Mouse (Mus musculus) stomach, embryonic 14.5 days (tissue): Measurements from ENCODE around the gene Podn. TPM values are rescaled to one million over a fixed set of nuclear protein-coding genes. Genes with fewer than 3 reads are reported as not detected.

Source experiments
- ATAC-seq: fragments of 200-750 bp; cut with Nextera tagmentation; 2 replicates; pipeline ENCODE4 v1.8.0; 2017; ENCODE audit warnings: low read depth, moderate TSS enrichment; ENCODE audit not compliant: insufficient number of reproducible peaks, insufficient read depth, low FRiP score
- H3K27ac ChIP-seq: fragments of 300-500 bp; sonication (generic); 2 replicates; pipeline ENCODE4 v1.5.1; 2014; ENCODE audit warnings: mild to moderate bottlenecking, low read length, moderate library complexity, mixed read lengths
- H3K27me3 ChIP-seq: fragments of 300-500 bp; sonication (generic); 2 replicates; pipeline ENCODE4 v1.6.1; 2014; ENCODE audit warnings: low read length, control low read depth, mixed read lengths; ENCODE audit not compliant: control insufficient read depth, insufficient read depth
- H3K36me3 ChIP-seq: fragments of 300-500 bp; sonication (generic); 2 replicates; pipeline ENCODE4 v1.6.1; 2014; ENCODE audit warnings: mild to moderate bottlenecking, control low read depth, low read length, moderate library complexity, mixed read lengths; ENCODE audit not compliant: control insufficient read depth, insufficient read depth
- H3K4me1 ChIP-seq: fragments of 300-500 bp; sonication (generic); 2 replicates; pipeline ENCODE4 v1.6.1; 2014; ENCODE audit warnings: low read length, control low read depth, mixed read lengths; ENCODE audit not compliant: control insufficient read depth, insufficient read depth
- H3K4me2 ChIP-seq: fragments of 300-500 bp; sonication (generic); replicated peaks from 2 replicates; pipeline ENCODE4 v1.6.1; 2014; ENCODE audit warnings: low read depth, low read length, control low read depth
- H3K4me3 ChIP-seq: fragments of 300-500 bp; sonication (generic); 2 replicates; pipeline ENCODE4 v1.5.1; 2014; ENCODE audit warnings: low read depth, low read length, control low read depth
- H3K9ac ChIP-seq: fragments of 300-500 bp; sonication (generic); replicated peaks from 2 replicates; pipeline ENCODE4 v1.6.1; 2014; ENCODE audit warnings: low read depth, mild to moderate bottlenecking, control low read depth, low read length, moderate library complexity, mixed read lengths
- H3K9me3 ChIP-seq: fragments of 300-500 bp; sonication (generic); 2 replicates; pipeline ENCODE4 v1.6.1; 2016; ENCODE audit warnings: low read depth, low read length, control low read depth; ENCODE audit not compliant: control insufficient read depth
- WGBS: fragments of 180-500 bp; shearing (Covaris S2); extraction: QIAGEN DNeasy Blood & Tissue Kit; methylation state at CpG from one replicate; pipeline ENCODE4 v1.1.7; 2014; 5-methylcytosine and 5-hydroxymethylcytosine counted together
- polyA plus RNA-seq: library from polyadenylated mRNA; unstranded; fragments of >200 nt; fragmentation: Nextera tagmentation; extraction: Ambion mirVana; gene quantifications from 2 replicates; pipeline ENCODE4 v1.2.1, GENCODE M21; 2014

Podn gene
- polyA plus RNA-seq, 1 experiment from 2014 or later: 3.4 TPM

GRCm38 (mm10) chr4:108051687-108052274, 44.5 kb downstream of the Podn start:
- no peak overlapping the region for H3K4me3 ChIP-seq
- H3K4me2 ChIP-seq: no peak overlapping the region
- H3K9ac ChIP-seq: no peak overlapping the region
- H3K36me3 ChIP-seq: peaks cover 34% of the 10 kb centered on the region
- no peaks in the 10 kb centered on the region for H3K9me3 ChIP-seq
- no peaks in the 10 kb centered on the region for H3K27me3 ChIP-seq
- no peaks in the 10 kb centered on the region for H3K4me1 ChIP-seq
- 89% methylated on average over 10 of the region's 10 CpGs for WGBS
- ATAC-seq: no peak
- H3K27ac ChIP-seq: no peak overlapping the region

DNA sequence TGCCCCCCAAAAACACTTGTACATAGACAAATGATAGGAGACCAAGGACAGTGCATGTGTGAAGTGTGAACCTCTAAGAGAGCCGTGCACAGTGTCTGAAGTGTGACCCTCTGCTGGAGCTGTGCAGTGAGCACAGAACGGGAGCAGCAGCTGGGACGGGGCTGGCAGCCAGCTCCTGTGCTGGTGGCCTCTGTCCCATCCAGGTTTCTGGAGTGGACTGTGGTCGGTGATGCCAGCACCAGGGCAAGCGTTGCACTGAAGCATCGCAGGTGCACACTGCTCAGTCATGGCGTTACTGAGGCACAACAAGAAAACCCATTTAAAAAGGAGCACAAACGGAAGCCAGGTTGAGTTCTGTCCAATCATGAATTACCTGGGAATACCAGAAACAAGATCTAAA, 50.1 kb downstream of the Podn start:
- Histone ChIP-seq H3K27ac (no peak overlapping the region), H3K9me3 (no peaks in the 10 kb centered on the region), H3K4me3 (no peak overlapping the region), H3K36me3 (peaks cover 15% of the 10 kb centered on the region), H3K4me2 (no peak overlapping the region), H3K4me1 (no peaks in the 10 kb centered on the region), H3K27me3 (no peaks in the 10 kb centered on the region), H3K9ac (no peak overlapping the region)
- WGBS: 87% methylated on average over 8 of the region's 8 CpGs
- ATAC-seq: no peak

GRCm38 (mm10) chr4:108045136-108046107, 50.8 kb downstream of the Podn start:
- peaks cover 15% of the 10 kb centered on the region for H3K36me3 ChIP-seq
- no peak for ATAC-seq

DNA sequence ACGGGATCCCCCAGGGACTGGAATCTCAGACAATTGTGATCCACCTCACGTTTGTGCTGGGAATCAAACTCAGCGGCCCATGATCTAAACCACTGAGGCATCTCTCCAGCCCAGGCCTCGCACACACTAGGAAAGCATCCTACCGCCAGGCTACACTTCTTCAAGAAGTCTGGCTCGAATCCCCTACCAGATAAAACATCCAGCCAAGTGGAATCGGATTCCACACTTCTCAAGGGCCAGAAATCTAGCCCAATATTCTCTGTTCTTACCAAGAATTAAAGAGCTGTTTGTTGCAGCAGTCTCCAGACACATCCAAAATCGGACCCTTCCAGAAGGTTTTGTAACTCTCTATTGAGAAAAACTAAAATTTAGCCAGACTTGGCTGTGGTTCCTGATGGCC, 59.2 kb downstream of the Podn start:
- Histone ChIP-seq H3K36me3 (no peaks in the 10 kb centered on the region), H3K9me3 (no peaks in the 10 kb centered on the region), H3K4me1 (no peaks in the 10 kb centered on the region), H3K27ac (no peak overlapping the region), H3K9ac (no peak overlapping the region), H3K4me3 (no peak overlapping the region), H3K27me3 (0 out of 2 replicates have a peak, but pooled peaks cover 5% of the 10 kb centered on the region), H3K4me2 (no peak overlapping the region)
- no peak for ATAC-seq
- WGBS: 83% methylated on average over 8 of the region's 8 CpGs

More at GRCm38 (mm10) chr4:108045136-108046107, 50.8 kb downstream of the Podn start:
- H3K9me3 ChIP-seq: no peaks in the 10 kb centered on the region
- H3K27me3 ChIP-seq: no peaks in the 10 kb centered on the region
- H3K4me3 ChIP-seq: no peak overlapping the region
- WGBS: 67% methylated on average over 19 of the region's 19 CpGs
- H3K27ac ChIP-seq: no peak overlapping the region
- H3K9ac ChIP-seq: no peak overlapping the region
- no peaks in the 10 kb centered on the region for H3K4me1 ChIP-seq
- H3K4me2 ChIP-seq: no peak overlapping the region

- 76% methylated on average over 8 of the region's 8 CpGs for WGBS
- no peak overlapping the region for H3K27ac ChIP-seq
Observed at GRCm38 (mm10) chr4:108033041-108033764, 63.0 kb downstream of the Podn start.

GRCm38 (mm10) chr4:108032352-108032849, 63.8 kb downstream of the Podn start:
- H3K4me2 ChIP-seq: peak overlapping the region; percentile 100
- H3K27ac ChIP-seq: no peak overlapping the region
- H3K4me1 ChIP-seq: 0 out of 2 replicates have a peak, but pooled peaks cover 6% of the 10 kb centered on the region
- ATAC-seq: no peak
- WGBS: 35% methylated on average over 11 of the region's 11 CpGs
- H3K36me3 ChIP-seq: no peaks in the 10 kb centered on the region
- peak overlapping the region; percentile 54 for H3K4me3 ChIP-seq
- no peak overlapping the region; the same call in 1 of the 2 replicates for H3K9ac ChIP-seq
- H3K27me3 ChIP-seq: peaks cover 15% of the 10 kb centered on the region; the same call in 1 of the 2 replicates
- no peaks in the 10 kb centered on the region for H3K9me3 ChIP-seq

More at GRCm38 (mm10) chr4:108033041-108033764, 63.0 kb downstream of the Podn start:
- H3K27me3 ChIP-seq: peaks cover 15% of the 10 kb centered on the region; the same call in 1 of the 2 replicates
- H3K4me2 ChIP-seq: no peak overlapping the region
- no peaks in the 10 kb centered on the region for H3K9me3 ChIP-seq
- no peak for ATAC-seq
- no peak overlapping the region for H3K9ac ChIP-seq
- H3K4me3 ChIP-seq: no peak overlapping the region
- H3K36me3 ChIP-seq: no peaks in the 10 kb centered on the region
- 0 out of 2 replicates have a peak, but pooled peaks cover 6% of the 10 kb centered on the region for H3K4me1 ChIP-seq

GRCm38 (mm10) chr4:108031502-108032351, 64.5 kb downstream of the Podn start:
- peak; percentile 30; the same call in 1 of the 2 replicates for ATAC-seq
- Histone ChIP-seq H3K4me2 (peak overlapping the region; percentile 100), H3K27ac (no peak overlapping the region), H3K27me3 (peaks cover 15% of the 10 kb centered on the region; the same call in 1 of the 2 replicates), H3K36me3 (no peaks in the 10 kb centered on the region), H3K4me1 (0 out of 2 replicates have a peak, but pooled peaks cover 6% of the 10 kb centered on the region), H3K9me3 (no peaks in the 10 kb centered on the region), H3K9ac (peak overlapping the region; percentile 10; the same call in 1 of the 2 replicates), H3K4me3 (peak overlapping the region; percentile 54)
- WGBS: 1% methylated on average over 83 of the region's 86 CpGs
